Mouse (Mus musculus) heart, postnatal 0 days (tissue): Measurements from ENCODE around the gene Lsp1.

Source experiments
- CTCF ChIP-seq: IDR thresholded peaks from 2 replicates; pipeline ENCODE4 v1.5.1; 2016; ENCODE audit warnings: antibody characterized with exemption, control low read depth, low read depth
- EP300 ChIP-seq: IDR thresholded peaks from 2 replicates; pipeline ENCODE4 v1.6.1; 2016; ENCODE audit warnings: antibody characterized with exemption, low read depth

DNA sequence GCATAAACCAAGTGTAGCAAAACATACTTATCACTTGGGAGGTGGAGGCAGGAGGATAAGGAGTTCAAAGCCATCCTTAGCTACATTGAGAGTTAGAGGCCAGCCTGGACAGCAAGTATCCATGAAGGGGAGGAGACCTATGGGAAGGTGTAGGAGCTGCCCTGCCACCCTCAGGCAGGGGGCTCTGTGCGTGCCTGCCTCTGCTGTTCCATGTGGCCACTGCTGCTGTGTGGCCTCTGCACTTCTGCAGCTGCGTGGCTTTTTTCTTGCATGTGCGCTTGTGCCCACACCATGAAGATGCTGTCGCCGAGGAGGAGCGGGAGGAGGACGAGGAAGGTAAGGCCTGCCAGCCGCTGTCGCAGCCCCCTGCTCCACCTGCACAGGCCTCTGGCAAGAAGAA is 46.8 kb downstream of the Lsp1 start:
- TF ChIP-seq CTCF: no peak
- no peak for TF ChIP-seq EP300
